ENCODE assay signal across 18 mouse cellular contexts in the genomic region with DNA sequence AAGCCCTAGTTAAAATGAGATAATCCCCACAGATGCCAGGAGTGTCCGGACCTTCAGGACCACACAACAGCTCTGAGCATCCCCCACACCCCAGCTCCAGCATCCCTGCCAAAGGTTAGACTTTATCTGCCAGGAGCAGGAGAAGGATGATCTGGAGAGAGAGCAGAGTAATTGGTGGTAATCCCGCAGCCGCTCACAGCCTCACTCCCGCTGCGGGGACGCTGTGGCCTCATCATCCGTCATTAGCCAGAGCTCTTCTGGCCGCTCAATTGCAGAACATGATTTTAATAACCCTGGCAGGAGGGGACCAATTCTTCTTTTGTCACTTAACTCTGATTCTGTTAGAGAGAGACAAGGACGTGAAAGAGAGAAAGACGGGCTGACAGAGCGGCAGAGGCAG. TPM values are rescaled to one million over a fixed set of nuclear protein-coding genes. Genes with fewer than 3 reads are reported as not detected.
DNase-seq lines count a peak whose midpoint lies in the region; ATAC-seq and TF ChIP-seq lines count a peak whose summit lies in the region.
"Had no signal": no experiment of that assay in that cellular context is flagged by ENCODE, and none has a peak within 500 bp of the region (broad histone marks: within the 10 kb centered on the region; RNA-seq: fewer than 3 reads in every experiment).

No protein-coding gene starts in this region.

- no peaks in the 10 kb centered on the region for H3K4me1 ChIP-seq in forebrain, embryonic 14.5 days (ENCODE audit: control insufficient read depth, insufficient read depth, low read length)
- H3K4me1 ChIP-seq in forebrain, embryonic 15.5 days = no peaks in the 10 kb centered on the region
- no peaks in the 10 kb centered on the region for H3K4me1 ChIP-seq in midbrain, embryonic 14.5 days (ENCODE audit: control insufficient read depth, insufficient read depth, low read length)
- H3K4me1 ChIP-seq in midbrain, embryonic 10.5 days = peaks cover 7% of the 10 kb centered on the region; the same call in 1 of the 2 replicates
- H3K4me1 ChIP-seq: embryonic facial prominence, embryonic 12.5 days; heart, embryonic 10.5 days had no signal

- WGBS in forebrain, embryonic 14.5 days = 22% methylated on average over 11 of the region's 11 CpGs
- WGBS in forebrain, embryonic 15.5 days = 19% methylated on average over 11 of the region's 11 CpGs
- WGBS in midbrain, embryonic 14.5 days = 39% methylated on average over 11 of the region's 11 CpGs
- WGBS in midbrain, embryonic 10.5 days = 76% methylated on average over 11 of the region's 11 CpGs

- H3K27ac ChIP-seq in forebrain, embryonic 14.5 days (ENCODE audit: low read depth, low read length) = 0 out of 2 replicates have a peak overlapping the region, but pooled peaks have one; percentile 5
- no peak overlapping the region for H3K27ac ChIP-seq in forebrain, embryonic 15.5 days (replicated peaks)
- H3K27ac ChIP-seq in midbrain, embryonic 14.5 days (replicated peaks; ENCODE audit: low read depth, low read length) = no peak overlapping the region
- no peak overlapping the region for H3K27ac ChIP-seq in midbrain, embryonic 10.5 days (replicated peaks)
- H3K27ac ChIP-seq: embryonic facial prominence, embryonic 12.5 days; heart, embryonic 10.5 days had no signal

- no peak overlapping the region for H3K4me3 ChIP-seq in forebrain, embryonic 14.5 days (ENCODE audit: low read depth, low read length)
- no peak overlapping the region for H3K4me3 ChIP-seq in forebrain, embryonic 15.5 days
- no peak overlapping the region for H3K4me3 ChIP-seq in midbrain, embryonic 14.5 days (replicated peaks; ENCODE audit: low read depth, low read length)
- H3K4me3 ChIP-seq in midbrain, embryonic 10.5 days = no peak overlapping the region
- H3K4me3 ChIP-seq: embryonic facial prominence, embryonic 12.5 days; heart, embryonic 10.5 days had no signal

- H3K9ac ChIP-seq in forebrain, embryonic 14.5 days (ENCODE audit: low read length) = no peak overlapping the region
- no peak overlapping the region for H3K9ac ChIP-seq in forebrain, embryonic 15.5 days (replicated peaks)
- no peak overlapping the region for H3K9ac ChIP-seq in midbrain, embryonic 14.5 days (replicated peaks; ENCODE audit: low read length)
- H3K9ac ChIP-seq: embryonic facial prominence, embryonic 12.5 days had no signal

- no peak for ATAC-seq in forebrain, embryonic 14.5 days
- no peak for ATAC-seq in forebrain, embryonic 15.5 days (replicated peaks)
- ATAC-seq in midbrain, embryonic 14.5 days (ENCODE audit: low FRiP score, low TSS enrichment) = no peak
- ATAC-seq: intestine, embryonic 16.5 days had no signal

- no peaks in the 10 kb centered on the region for H3K27me3 ChIP-seq in forebrain, embryonic 14.5 days (replicated peaks; ENCODE audit: control insufficient read depth, insufficient read depth, low read length)
- no peaks in the 10 kb centered on the region for H3K27me3 ChIP-seq in forebrain, embryonic 15.5 days
- no peaks in the 10 kb centered on the region; the same call in 1 of the 2 replicates for H3K27me3 ChIP-seq in midbrain, embryonic 14.5 days (ENCODE audit: control insufficient read depth, insufficient read depth, low read length)
- peaks cover 7% of the 10 kb centered on the region; the same call in 1 of the 2 replicates for H3K27me3 ChIP-seq in midbrain, embryonic 10.5 days (ENCODE audit: low read depth, poor library complexity, severe bottlenecking)

- no peaks in the 10 kb centered on the region for H3K9me3 ChIP-seq in forebrain, embryonic 14.5 days (replicated peaks; ENCODE audit: control insufficient read depth, low read length)
- H3K9me3 ChIP-seq in forebrain, embryonic 15.5 days = no peaks in the 10 kb centered on the region
- no peaks in the 10 kb centered on the region for H3K9me3 ChIP-seq in midbrain, embryonic 14.5 days (ENCODE audit: control insufficient read depth, low read length)
- no peaks in the 10 kb centered on the region for H3K9me3 ChIP-seq in midbrain, embryonic 10.5 days (replicated peaks)
- H3K9me3 ChIP-seq: embryonic facial prominence, embryonic 12.5 days; heart, embryonic 10.5 days had no signal

- no peaks in the 10 kb centered on the region for H3K36me3 ChIP-seq in forebrain, embryonic 14.5 days (ENCODE audit: control insufficient read depth, insufficient read depth, low read length)
- H3K36me3 ChIP-seq in forebrain, embryonic 15.5 days = no peaks in the 10 kb centered on the region
- H3K36me3 ChIP-seq in midbrain, embryonic 14.5 days (ENCODE audit: control insufficient read depth, insufficient read depth, low read length) = no peaks in the 10 kb centered on the region
- H3K36me3 ChIP-seq in midbrain, embryonic 10.5 days = no peaks in the 10 kb centered on the region
- H3K36me3 ChIP-seq: embryonic facial prominence, embryonic 12.5 days; heart, embryonic 10.5 days had no signal

- no peak for TF ChIP-seq CTCF in brain, embryonic 14.5 days (IDR thresholded peaks at IDR 0.05; ENCODE audit: borderline replicate concordance, extremely low read depth, insufficient read depth, insufficient read length)

- no peak overlapping the region for H3K4me2 ChIP-seq in forebrain, embryonic 14.5 days (ENCODE audit: low read length)
- no peak overlapping the region for H3K4me2 ChIP-seq in forebrain, embryonic 15.5 days (replicated peaks)
- H3K4me2 ChIP-seq in midbrain, embryonic 14.5 days (ENCODE audit: low read length) = no peak overlapping the region
- H3K4me2 ChIP-seq: embryonic facial prominence, embryonic 12.5 days had no signal

- no peak for TF ChIP-seq POLR2A in brain, embryonic 14.5 days (IDR thresholded peaks at IDR 0.05; ENCODE audit: borderline replicate concordance, extremely low read depth, insufficient read depth, insufficient read length, poor library complexity, severe bottlenecking)

- peak; percentile 20 for DNase-seq in forebrain, embryonic 14.5 days (ENCODE audit: low spot score)
- DNase-seq in midbrain, embryonic 14.5 days = peak; percentile 51
- no peak for DNase-seq in midbrain, embryonic 10.5 days (ENCODE audit: low spot score)
- DNase-seq in brain, embryonic 14.5 days (ENCODE audit: low read depth) = peak; percentile 53
- peak; percentile 74 for DNase-seq in retina, postnatal 1 day
- DNase-seq in urinary bladder, postnatal 14 days (ENCODE audit: low spot score) = no peak
- DNase-seq: adrenal gland, postnatal 10 days; cerebellum, adult 11-12 months; cerebellum, adult 9-10 months; cerebellum, postnatal 25 days; gastrocnemius, postnatal 10 days; heart, adult 18-20 months; heart, postnatal 10 days; kidney, adult 2 months had no signal

RNA-seq across cellular contexts. Expression of gene Csf3r, which starts 35.3 kb away (rescaled TPM):
- polyA plus RNA-seq in forebrain, embryonic 14.5 days (2014; fragmentation: Nextera tagmentation; extraction: Ambion mirVana) = 0.48 and 0.53 TPM in 2 replicates
- polyA plus RNA-seq in forebrain, embryonic 15.5 days (2015; fragmentation: Nextera tagmentation; extraction: Ambion mirVana) = 0.47 and 0.48 TPM in 2 replicates
- polyA plus RNA-seq in midbrain, embryonic 14.5 days (2014; fragmentation: Nextera tagmentation; extraction: Ambion mirVana) = 0.50 and 0.64 TPM in 2 replicates
- polyA plus RNA-seq in midbrain, embryonic 10.5 days (2016; fragmentation: Nextera tagmentation; extraction: Ambion mirVana) = 0.48 and 0.75 TPM in 2 replicates
- polyA plus RNA-seq in brain, embryonic 14.5 days (2012; rRNA removed) = 1.1 and 1.3 TPM in 2 replicates

RNA-seq across cellular contexts. Expression of gene Mrps15, which starts 57.7 kb away (rescaled TPM):
- polyA plus RNA-seq in forebrain, embryonic 14.5 days (2014; fragmentation: Nextera tagmentation; extraction: Ambion mirVana) = 108 and 124 TPM in 2 replicates
- polyA plus RNA-seq in forebrain, embryonic 15.5 days (2015; fragmentation: Nextera tagmentation; extraction: Ambion mirVana) = 113 TPM in 2 replicates
- 125 and 139 TPM in 2 replicates for polyA plus RNA-seq in midbrain, embryonic 14.5 days (2014; fragmentation: Nextera tagmentation; extraction: Ambion mirVana)
- polyA plus RNA-seq in midbrain, embryonic 10.5 days (2016; fragmentation: Nextera tagmentation; extraction: Ambion mirVana) = 138 and 153 TPM in 2 replicates
- polyA plus RNA-seq in brain, embryonic 14.5 days (2012; rRNA removed) = 66.2 and 70.9 TPM in 2 replicates

Comparison
In these comparisons a context has a peak if more than half of its experiments do, and no peak if none do; other contexts are left out.
1. DNase-seq: peak in forebrain, embryonic 14.5 days (single experiment), midbrain, embryonic 14.5 days (single experiment), brain, embryonic 14.5 days (single experiment) and retina, postnatal 1 day (single experiment); none in midbrain, embryonic 10.5 days (single experiment) and urinary bladder, postnatal 14 days (single experiment).